Mouse (Mus musculus) layer of hippocampus, adult 18-20 months (tissue): ENCODE measurements around the gene Olfr578. TPM values are rescaled to one million over a fixed set of nuclear protein-coding genes. Genes with fewer than 3 reads are reported as not detected.

Experiments
- DNase-seq, 2 experiments: peaks; one replicate each; pipeline ENCODE4 v3.0.0; 2022; ENCODE audit warnings: low spot score in 2 of 2
- long read RNA-seq: library from polyadenylated mRNA; stranded (forward); transcript quantifications from one replicate; pipeline ENCODE4 v2.0.0, GENCODE M21; 2021
- total RNA-seq, 2 experiments: library from RNA; stranded (reverse); gene quantifications; 2 replicates each; pipeline ENCODE4 v1.2.3; 2021

Gene Olfr578
- not detected for total RNA-seq
- long read RNA-seq: 0 reads

DNA sequence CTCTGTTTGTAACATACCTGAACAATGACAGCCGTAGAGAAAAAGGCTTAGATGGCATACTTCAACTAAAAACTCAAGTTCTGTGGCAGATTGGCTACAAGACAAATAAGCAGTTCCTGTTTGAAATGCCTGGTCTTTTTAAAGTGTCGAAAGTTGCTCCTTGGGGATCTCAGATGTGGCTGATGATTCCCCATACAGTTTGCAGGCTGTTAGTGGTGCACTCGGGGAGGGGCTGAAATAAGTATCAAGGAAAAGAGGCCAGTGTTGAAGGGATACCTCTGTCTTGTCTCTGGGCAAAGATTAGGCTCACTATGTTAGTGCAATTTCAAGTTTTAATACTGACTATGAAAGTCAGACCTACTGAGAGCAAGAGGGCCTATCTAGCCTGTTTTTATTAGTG is at the start of gene Olfr578:
Gene Olfr578, minus strand, starts transcription at position 101 of the 400 bp plus-strand sequence.
- DNase-seq: no peak

GRCm38 (mm10) chr7:103037724-103038123 is 48.6 kb upstream of the Olfr578 start, which contains the start of gene Olfr582:
Olfr582 (plus strand) TSS chr7:103038024.
- DNase-seq: no peak

- DNase-seq: no peak
Measured at GRCm38 (mm10) chr7:102975843-102976242, 13.3 kb downstream of the Olfr578 start, which contains the start of gene Olfr577. Olfr577 (minus strand) TSS chr7:102975943.

DNA sequence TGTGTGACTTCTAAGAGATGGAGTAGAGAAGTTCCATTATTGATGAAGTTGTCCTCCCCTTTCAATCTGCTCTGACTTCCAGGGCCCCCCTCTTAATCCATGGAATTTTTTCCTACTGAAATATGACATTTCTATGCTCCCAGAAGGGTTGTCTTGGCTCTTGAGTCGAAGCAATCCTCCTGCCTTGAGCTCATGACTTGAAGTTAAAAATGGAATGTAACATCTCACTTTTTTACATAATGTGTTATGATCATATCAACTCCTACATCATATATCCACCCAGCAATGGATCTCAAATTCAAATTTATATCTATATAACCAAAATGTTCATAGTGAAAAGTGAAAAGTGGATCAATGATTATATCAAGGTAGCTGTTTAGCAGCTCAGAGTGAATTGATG is 14.7 kb downstream of the Olfr578 start:
- no peak for DNase-seq

- DNase-seq: no peak
Measured at GRCm38 (mm10) chr7:102962360-102962759, 26.8 kb downstream of the Olfr578 start, which contains the start of gene Olfr576. Olfr576 (plus strand) TSS chr7:102962660.

GRCm38 (mm10) chr7:102958593-102958992 is 30.5 kb downstream of the Olfr578 start, which contains the start of gene Olfr575:
Olfr575 (minus strand) TSS chr7:102958775.
- DNase-seq: no peak

GRCm38 (mm10) chr7:102958137-102958536 is 31.0 kb downstream of the Olfr578 start:
- no peak for DNase-seq

GRCm38 (mm10) chr7:102950732-102951131 is 38.4 kb downstream of the Olfr578 start:
- no peak for DNase-seq

- DNase-seq: no peak
Measured at GRCm38 (mm10) chr7:102948167-102948566, 41.0 kb downstream of the Olfr578 start, which contains the start of gene Olfr574. Olfr574 (plus strand) TSS chr7:102948467.

GRCm38 (mm10) chr7:102943417-102943816 is 45.7 kb downstream of the Olfr578 start:
- no peak for DNase-seq

- DNase-seq: no peak
Measured at GRCm38 (mm10) chr7:102942475-102942874, 46.6 kb downstream of the Olfr578 start, which contains the start of gene Olfr573-ps1. Olfr573-ps1 (minus strand) TSS chr7:102942575.

Other genes starting within 250 kb of the Olfr578 start
- not detected for gene Olfr560, start 230.0 kb downstream of the Olfr578 start, total RNA-seq
- under 1 TPM; 0.10 to 0.12 TPM for gene Olfr78, start 229.9 kb downstream of the Olfr578 start, total RNA-seq
- under 1 TPM in 1 of 2 experiments, not detected in 1; 0.13 TPM for gene Olfr561, start 218.1 kb downstream of the Olfr578 start, total RNA-seq
- gene Olfr564, start 185.8 kb downstream of the Olfr578 start, total RNA-seq: not detected
- not detected for gene Olfr566, start 130.6 kb downstream of the Olfr578 start, total RNA-seq
- gene Olfr568, start 112.2 kb downstream of the Olfr578 start, total RNA-seq: not detected
- not detected for gene Olfr569, start 98.4 kb downstream of the Olfr578 start, total RNA-seq
- gene Olfr570, start 94.7 kb downstream of the Olfr578 start, total RNA-seq: not detected
- not detected for gene Olfr571, start 71.8 kb downstream of the Olfr578 start, total RNA-seq
- gene Olfr572, start 64.9 kb downstream of the Olfr578 start, total RNA-seq: not detected
- gene Olfr573-ps1, start 46.7 kb downstream of the Olfr578 start, total RNA-seq: not detected
- not detected for gene Olfr574, start 40.9 kb downstream of the Olfr578 start, total RNA-seq
- not detected for gene Olfr575, start 30.5 kb downstream of the Olfr578 start, total RNA-seq
- gene Olfr576, start 26.7 kb downstream of the Olfr578 start, total RNA-seq: not detected
- gene Olfr577, start 13.4 kb downstream of the Olfr578 start, total RNA-seq: not detected
- not detected for gene Olfr582, start 48.7 kb upstream of the Olfr578 start, total RNA-seq
- not detected for gene Olfr583, start 62.0 kb upstream of the Olfr578 start, total RNA-seq
- not detected for gene Olfr584, start 92.6 kb upstream of the Olfr578 start, total RNA-seq
- gene Olfr585, start 108.4 kb upstream of the Olfr578 start, total RNA-seq: not detected
- gene Olfr586, start 136.3 kb upstream of the Olfr578 start, total RNA-seq: not detected
- not detected for gene Olfr588-ps1, start 151.6 kb upstream of the Olfr578 start, total RNA-seq
- not detected for gene Olfr589, start 167.0 kb upstream of the Olfr578 start, total RNA-seq
- gene Olfr591, start 189.0 kb upstream of the Olfr578 start, total RNA-seq: not detected
- gene Olfr592, start 195.5 kb upstream of the Olfr578 start, total RNA-seq: not detected
- gene Olfr593, start 222.5 kb upstream of the Olfr578 start, total RNA-seq: not detected
- not detected for gene Olfr594, start 227.7 kb upstream of the Olfr578 start, total RNA-seq